Mouse (Mus musculus) E14TG2a.4 (cell line): Measurements from ENCODE around the gene Spop.

Source experiments
- H3K27me3 ChIP-seq: 2 replicates; pipeline ENCODE4 v1.6.1; 2014; ENCODE audit warnings: low read length, control low read depth; ENCODE audit not compliant: insufficient read depth
- H3K36me3 ChIP-seq: 2 replicates; pipeline ENCODE4 v1.6.1; 2014; ENCODE audit warnings: low read length, control low read depth; ENCODE audit not compliant: insufficient read depth
- H3K4me1 ChIP-seq: replicated peaks from 2 replicates; pipeline ENCODE4 v1.6.1; 2014; ENCODE audit warnings: low read depth, low read length, control low read depth
- H3K4me3 ChIP-seq: replicated peaks from 2 replicates; pipeline ENCODE4 v1.5.1; 2014; ENCODE audit warnings: mild to moderate bottlenecking, low read length
- H3K9me3 ChIP-seq: 2 replicates; pipeline ENCODE4 v1.6.1; 2014; ENCODE audit warnings: low read length, control low read depth
- CTCF ChIP-seq: conservative IDR thresholded peaks from 2 replicates; pipeline ENCODE4 v1.5.1; 2014; ENCODE audit warnings: low read length
- NANOG ChIP-seq: IDR thresholded peaks from 2 replicates; pipeline ENCODE4 v1.6.1; 2014; ENCODE audit warnings: borderline replicate concordance, low read length, mixed read lengths
- POU5F1 ChIP-seq: IDR thresholded peaks from 2 replicates; pipeline ENCODE4 v1.6.1; 2014; ENCODE audit warnings: low read length, borderline replicate concordance

Spop gene

GRCm38 (mm10) chr11:95503581-95504180, 89.8 kb downstream of the Spop start:
- peaks cover 64% of the 10 kb centered on the region for H3K4me1 ChIP-seq
- 0 out of 2 replicates have a peak, but pooled peaks cover 3% of the 10 kb centered on the region for H3K9me3 ChIP-seq
- H3K4me3 ChIP-seq: no peak overlapping the region; the same call in 1 of the 2 replicates
- H3K27me3 ChIP-seq: no peaks in the 10 kb centered on the region
- TF ChIP-seq POU5F1 (no peak), NANOG (no peak)
- H3K36me3 ChIP-seq: no peaks in the 10 kb centered on the region

- Histone ChIP-seq H3K4me1 (peaks cover 71% of the 10 kb centered on the region), H3K4me3 (no peak overlapping the region), H3K27me3 (no peaks in the 10 kb centered on the region), H3K9me3 (0 out of 2 replicates have a peak, but pooled peaks cover 3% of the 10 kb centered on the region), H3K36me3 (no peaks in the 10 kb centered on the region)
- TF ChIP-seq POU5F1 (no peak), NANOG (no peak)
Measured at GRCm38 (mm10) chr11:95504271-95504731, 90.4 kb downstream of the Spop start.

DNA sequence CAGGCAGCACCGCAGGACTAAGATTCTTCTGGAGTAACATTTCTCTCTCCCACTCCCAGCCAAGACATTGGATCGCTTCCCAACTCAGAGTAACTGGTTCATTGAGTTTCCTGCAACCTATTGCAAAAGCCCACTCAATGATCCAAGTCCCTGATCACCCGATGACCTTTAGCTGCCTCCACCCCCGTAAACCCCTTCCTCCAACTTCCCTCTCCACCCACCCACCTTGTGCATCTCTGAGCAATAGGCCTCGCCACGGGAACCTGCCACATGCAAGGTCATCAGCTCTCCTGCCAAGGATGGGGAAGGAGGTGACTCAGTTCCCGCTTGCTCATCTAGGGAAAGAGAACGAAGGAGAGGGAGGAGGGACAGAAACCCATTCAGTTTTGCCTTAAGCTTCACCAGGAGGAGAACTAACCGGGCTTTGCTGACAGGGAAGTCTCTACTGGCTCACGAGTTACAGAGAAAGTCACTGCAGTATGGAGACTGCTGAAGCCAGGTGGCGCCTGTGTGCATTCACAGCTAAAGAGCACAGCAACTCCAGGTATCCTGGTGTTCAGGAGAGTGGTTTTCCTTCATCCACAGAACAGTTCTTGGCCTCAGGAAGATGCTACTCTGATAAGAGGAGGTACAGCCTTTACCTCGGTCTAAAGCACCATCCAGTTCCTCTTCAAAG, 93.3 kb downstream of the Spop start:
- TF ChIP-seq CTCF (peak; percentile 23; the same call in 1 of the 2 replicates), POU5F1 (no peak), NANOG (0 out of 2 replicates have a peak, but pooled peaks have one; percentile 9)

DNA sequence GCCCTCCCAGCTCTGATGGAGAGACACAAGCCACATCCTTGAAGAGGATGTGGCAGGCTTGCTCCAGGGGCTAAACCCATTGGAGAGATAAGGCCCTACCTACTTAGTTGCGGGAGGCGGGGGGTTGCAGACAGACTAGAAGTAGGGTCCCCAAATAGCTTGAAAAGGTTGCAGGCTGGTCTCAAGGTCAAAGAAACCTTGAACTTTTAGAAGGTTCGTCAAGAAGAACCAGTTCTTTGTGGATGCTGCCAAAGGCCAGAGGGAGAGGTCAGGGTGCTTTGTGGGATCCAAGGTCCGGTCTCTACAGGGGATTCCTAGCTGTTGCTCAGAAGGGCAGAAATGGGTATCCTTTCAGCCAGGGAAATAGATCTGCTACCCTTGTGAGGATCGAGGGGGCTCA, 93.9 kb downstream of the Spop start:
- H3K4me1 ChIP-seq: peaks cover 81% of the 10 kb centered on the region
- 0 out of 2 replicates have a peak, but pooled peaks cover 3% of the 10 kb centered on the region for H3K9me3 ChIP-seq
- H3K36me3 ChIP-seq: no peaks in the 10 kb centered on the region
- peaks cover 20% of the 10 kb centered on the region for H3K27me3 ChIP-seq
- H3K4me3 ChIP-seq: peak overlapping the region; percentile 23; the same call in 1 of the 2 replicates
- no peak for TF ChIP-seq NANOG
- TF ChIP-seq CTCF: no peak
- no peak for TF ChIP-seq POU5F1

More for the DNA sequence above, 93.3 kb downstream of the Spop start:
- Histone ChIP-seq H3K9me3 (0 out of 2 replicates have a peak, but pooled peaks cover 3% of the 10 kb centered on the region), H3K4me1 (peaks cover 81% of the 10 kb centered on the region), H3K27me3 (peaks cover 14% of the 10 kb centered on the region), H3K36me3 (no peaks in the 10 kb centered on the region), H3K4me3 (no peak overlapping the region)

- Histone ChIP-seq H3K36me3 (no peaks in the 10 kb centered on the region), H3K4me1 (peaks cover 80% of the 10 kb centered on the region), H3K27me3 (peaks cover 26% of the 10 kb centered on the region), H3K4me3 (peak overlapping the region; percentile 23; the same call in 1 of the 2 replicates), H3K9me3 (0 out of 2 replicates have a peak, but pooled peaks cover 3% of the 10 kb centered on the region)
- TF ChIP-seq CTCF (no peak), NANOG (no peak), POU5F1 (no peak)
Measured at GRCm38 (mm10) chr11:95508211-95508926, 94.5 kb downstream of the Spop start.

DNA sequence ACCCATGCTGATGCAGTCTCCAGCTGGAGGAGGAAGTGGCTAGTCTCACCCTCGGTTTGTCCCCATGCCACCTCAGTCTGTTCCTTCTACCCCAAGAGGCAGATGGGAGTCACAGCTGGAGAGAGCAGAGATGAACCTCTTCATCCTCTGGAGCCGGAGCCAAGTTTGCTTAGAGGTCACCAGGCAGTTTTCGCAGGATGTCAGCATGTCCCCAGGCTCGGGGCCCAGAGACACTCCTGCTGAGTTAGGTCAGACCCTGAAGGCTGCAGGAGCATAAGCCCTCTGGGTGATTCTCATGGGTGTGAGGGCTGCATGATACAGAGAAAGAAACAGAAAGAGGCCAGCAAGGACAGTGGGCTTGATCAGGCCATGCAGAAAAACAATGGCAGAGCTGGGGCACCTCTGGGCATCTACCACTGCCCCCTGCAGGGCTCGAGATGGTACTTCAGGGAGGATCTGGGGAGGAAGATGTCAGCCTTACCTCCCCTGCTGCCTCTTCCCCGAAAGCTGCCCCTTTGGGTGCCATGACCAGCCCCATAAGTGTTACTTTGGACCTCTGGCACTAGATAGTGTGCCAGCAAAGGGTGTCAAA, 95.3 kb downstream of the Spop start:
- no peaks in the 10 kb centered on the region for H3K36me3 ChIP-seq
- TF ChIP-seq CTCF: peak; percentile 66
- TF ChIP-seq POU5F1: no peak
- TF ChIP-seq NANOG: no peak
- 0 out of 2 replicates have a peak, but pooled peaks cover 3% of the 10 kb centered on the region for H3K9me3 ChIP-seq
- H3K27me3 ChIP-seq: peaks cover 34% of the 10 kb centered on the region
- H3K4me1 ChIP-seq: peaks cover 71% of the 10 kb centered on the region
- no peak overlapping the region for H3K4me3 ChIP-seq

DNA sequence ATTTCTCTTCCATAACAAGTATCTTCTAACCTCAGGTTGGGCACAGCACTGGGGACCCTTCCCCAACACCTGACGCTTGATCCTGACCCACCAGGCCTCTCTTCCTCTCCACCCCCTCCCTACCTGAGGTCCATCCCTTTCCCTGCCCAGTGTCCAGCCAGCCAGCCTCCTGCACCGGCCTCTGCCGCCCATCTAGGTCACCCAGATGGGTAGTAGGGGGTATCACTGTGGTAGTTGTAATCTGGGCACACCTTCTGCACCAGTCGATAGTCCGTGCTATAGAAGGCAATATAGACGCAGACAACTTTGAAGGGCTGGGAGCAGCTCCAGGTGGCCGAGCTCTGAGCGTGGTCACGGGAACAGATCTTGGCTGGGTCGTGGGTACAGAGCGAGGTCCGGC, 96.8 kb downstream of the Spop start:
- peaks cover 79% of the 10 kb centered on the region for H3K4me1 ChIP-seq
- no peaks in the 10 kb centered on the region for H3K36me3 ChIP-seq

GRCm38 (mm10) chr11:95511919-95512318, 98.0 kb downstream of the Spop start:
- peaks cover 86% of the 10 kb centered on the region for H3K4me1 ChIP-seq
- H3K27me3 ChIP-seq: peaks cover 34% of the 10 kb centered on the region
- H3K36me3 ChIP-seq: no peaks in the 10 kb centered on the region
- TF ChIP-seq POU5F1 (no peak), CTCF (no peak), NANOG (no peak)
- H3K4me3 ChIP-seq: no peak overlapping the region
- 0 out of 2 replicates have a peak, but pooled peaks cover 3% of the 10 kb centered on the region for H3K9me3 ChIP-seq

More for the DNA sequence above, 96.8 kb downstream of the Spop start:
- Histone ChIP-seq H3K27me3 (peaks cover 34% of the 10 kb centered on the region), H3K9me3 (0 out of 2 replicates have a peak, but pooled peaks cover 3% of the 10 kb centered on the region), H3K4me3 (peak overlapping the region; percentile 58)
- TF ChIP-seq CTCF (no peak), POU5F1 (no peak), NANOG (no peak)
